In genomic region chr11:79584191-79584590, GRCm38 (mm10) we compare ENCODE assay signal across 8 mouse cellular contexts. TPM values are rescaled to one million over a fixed set of nuclear protein-coding genes. Genes with fewer than 3 reads are reported as not detected.
DNase-seq lines count a peak whose midpoint lies in the region; ATAC-seq and TF ChIP-seq lines count a peak whose summit lies in the region.

No protein-coding gene starts in this region.

- no peaks in the 10 kb centered on the region for H3K36me3 ChIP-seq in liver, embryonic 12.5 days
- H3K36me3 ChIP-seq in hindbrain, embryonic 14.5 days (replicated peaks; ENCODE audit: control insufficient read depth, insufficient read depth): peaks cover 10% of the 10 kb centered on the region; the same call in 1 of the 2 replicates
- H3K36me3 ChIP-seq in midbrain, embryonic 10.5 days: peaks cover 7% of the 10 kb centered on the region; the same call in 1 of the 2 replicates
- 0 out of 2 replicates have a peak, but pooled peaks cover 1% of the 10 kb centered on the region for H3K36me3 ChIP-seq in small intestine, adult 2 months (ENCODE audit: control insufficient read depth, insufficient read depth, low read length)

- peak; percentile 64; the same call in 1 of the 2 replicates for TF ChIP-seq CTCF in embryonic fibroblast, embryonic 13.5 days (IDR thresholded peaks at IDR 0.05; ENCODE audit: borderline replicate concordance, insufficient read depth, low read length)
- TF ChIP-seq CTCF in small intestine, adult 2 months (IDR thresholded peaks at IDR 0.05; ENCODE audit: extremely low read depth, insufficient read length, insufficient replicate concordance, low read depth, low read length): peak; percentile 91; the same call in 1 of the 2 replicates

- WGBS in liver, embryonic 12.5 days (ENCODE audit: insufficient replicate concordance): 10% methylated on average over 5 of the region's 5 CpGs
- 7% methylated on average over 5 of the region's 5 CpGs for WGBS in hindbrain, embryonic 14.5 days
- WGBS in midbrain, embryonic 10.5 days: 11% methylated on average over 5 of the region's 5 CpGs
- WGBS in small intestine, adult 2 months: 2% methylated on average over 5 of the region's 5 CpGs

- H3K4me3 ChIP-seq in liver, embryonic 12.5 days: no peak overlapping the region
- no peak overlapping the region for H3K4me3 ChIP-seq in embryonic fibroblast, embryonic 13.5 days (ENCODE audit: insufficient read depth, low read length)
- no peak overlapping the region for H3K4me3 ChIP-seq in hindbrain, embryonic 14.5 days (replicated peaks; ENCODE audit: low read length)
- no peak overlapping the region for H3K4me3 ChIP-seq in midbrain, embryonic 10.5 days
- no peak overlapping the region for H3K4me3 ChIP-seq in small intestine, adult 2 months (ENCODE audit: low read depth, low read length)

- H3K4me1 ChIP-seq in liver, embryonic 12.5 days: peaks cover 8% of the 10 kb centered on the region; the same call in 1 of the 2 replicates
- H3K4me1 ChIP-seq in embryonic fibroblast, embryonic 13.5 days (ENCODE audit: control insufficient read depth, insufficient read depth, low read length): peaks cover 7% of the 10 kb centered on the region
- H3K4me1 ChIP-seq in hindbrain, embryonic 14.5 days (replicated peaks; ENCODE audit: control insufficient read depth, insufficient read depth, low read length): no peaks in the 10 kb centered on the region
- peaks cover 6% of the 10 kb centered on the region; the same call in 1 of the 2 replicates for H3K4me1 ChIP-seq in midbrain, embryonic 10.5 days
- no peaks in the 10 kb centered on the region for H3K4me1 ChIP-seq in small intestine, adult 2 months (ENCODE audit: control insufficient read depth, insufficient read depth, insufficient read length, low read length)

- no peak overlapping the region for H3K27ac ChIP-seq in liver, embryonic 12.5 days
- peak overlapping the region; percentile 16; the same call in 1 of the 2 replicates for H3K27ac ChIP-seq in embryonic fibroblast, embryonic 13.5 days (ENCODE audit: insufficient read depth, low read length)
- H3K27ac ChIP-seq in hindbrain, embryonic 14.5 days: no peak overlapping the region
- peak overlapping the region; percentile 42; the same call in 1 of the 2 replicates for H3K27ac ChIP-seq in midbrain, embryonic 10.5 days (replicated peaks)
- no peak overlapping the region for H3K27ac ChIP-seq in small intestine, adult 2 months (ENCODE audit: insufficient read depth, low read depth, low read length)

- H3K4me2 ChIP-seq in liver, embryonic 12.5 days: no peak overlapping the region
- H3K4me2 ChIP-seq in hindbrain, embryonic 14.5 days (replicated peaks): no peak overlapping the region

- DNase-seq in liver: peak; percentile 57
- DNase-seq in brain, embryonic 18.5 days (ENCODE audit: low read depth, low spot score): peak; percentile 43
- peak; percentile 88 for DNase-seq in hindbrain, embryonic 14.5 days (ENCODE audit: low spot score)
- peak; percentile 52 to 73 for DNase-seq in layer of hippocampus, postnatal 25 days (ENCODE audit: extremely low spot score in 1 of 2, low spot score in 1 of 2)
- DNase-seq in midbrain, embryonic 10.5 days (ENCODE audit: low spot score): peak; percentile 73

- H3K9ac ChIP-seq in liver, embryonic 12.5 days: no peak overlapping the region
- H3K9ac ChIP-seq in hindbrain, embryonic 14.5 days: no peak overlapping the region

- H3K9me3 ChIP-seq in liver, embryonic 12.5 days (replicated peaks): no peaks in the 10 kb centered on the region
- no peaks in the 10 kb centered on the region for H3K9me3 ChIP-seq in hindbrain, embryonic 14.5 days (ENCODE audit: control insufficient read depth, low read length)
- no peaks in the 10 kb centered on the region for H3K9me3 ChIP-seq in midbrain, embryonic 10.5 days (replicated peaks)

- no peak for ATAC-seq in liver, embryonic 12.5 days
- ATAC-seq in hindbrain, embryonic 14.5 days (ENCODE audit: low FRiP score): peak; percentile 83

- H3K27me3 ChIP-seq in liver, embryonic 12.5 days (replicated peaks): peaks cover 37% of the 10 kb centered on the region
- H3K27me3 ChIP-seq in hindbrain, embryonic 14.5 days (ENCODE audit: control insufficient read depth, insufficient read depth, low read length): no peaks in the 10 kb centered on the region
- H3K27me3 ChIP-seq in midbrain, embryonic 10.5 days (ENCODE audit: low read depth, poor library complexity, severe bottlenecking): peaks cover 10% of the 10 kb centered on the region
- no peaks in the 10 kb centered on the region; the same call in 1 of the 2 replicates for H3K27me3 ChIP-seq in small intestine, adult 2 months (ENCODE audit: control insufficient read depth, insufficient read depth, low read length)

- no peak for TF ChIP-seq POLR2A in embryonic fibroblast, embryonic 13.5 days (IDR thresholded peaks at IDR 0.05; ENCODE audit: low read depth, low read length)
- TF ChIP-seq POLR2A in small intestine, adult 2 months (IDR thresholded peaks at IDR 0.05; ENCODE audit: low read depth, low read length): no peak

RNA-seq across cellular contexts. Expression of gene Rab11fip4, which starts 6.8 kb away (rescaled TPM):
- polyA plus RNA-seq in liver, embryonic 12.5 days (2016; fragmentation: Nextera tagmentation; extraction: Ambion mirVana): 1.1 and 1.5 TPM in 2 replicates
- 0.25 and 0.50 TPM in 2 replicates for polyA plus RNA-seq in embryonic fibroblast, embryonic 13.5 days (2011; ENCODE audit: insufficient read length, low read depth, missing spikeins)
- polyA plus RNA-seq in hindbrain, embryonic 14.5 days (2014; fragmentation: Nextera tagmentation; extraction: Ambion mirVana): 24.0 and 24.3 TPM in 2 replicates
- total RNA-seq in layer of hippocampus, postnatal 25 days (2021): 100 to 1,000 TPM; 165 to 167 TPM
- polyA plus RNA-seq in midbrain, embryonic 10.5 days (2016; fragmentation: Nextera tagmentation; extraction: Ambion mirVana): 18.6 and 23.4 TPM in 2 replicates
- polyA plus RNA-seq in small intestine, adult 2 months (2012; rRNA removed): 11.2 and 13.8 TPM in 2 replicates

RNA-seq across cellular contexts. Expression of gene Evi2a, which starts 53.8 kb away (rescaled TPM):
- polyA plus RNA-seq in liver, embryonic 12.5 days (2016; fragmentation: Nextera tagmentation; extraction: Ambion mirVana): 3.4 and 4.2 TPM in 2 replicates
- 3.3 and 4.2 TPM in 2 replicates for polyA plus RNA-seq in embryonic fibroblast, embryonic 13.5 days (2011; ENCODE audit: insufficient read length, low read depth, missing spikeins)
- 3.1 and 3.7 TPM in 2 replicates for polyA plus RNA-seq in hindbrain, embryonic 14.5 days (2014; fragmentation: Nextera tagmentation; extraction: Ambion mirVana)
- total RNA-seq in layer of hippocampus, postnatal 25 days (2021): 10 to 100 TPM; 18.7 to 23.6 TPM
- 1.7 and 2.7 TPM in 2 replicates for polyA plus RNA-seq in midbrain, embryonic 10.5 days (2016; fragmentation: Nextera tagmentation; extraction: Ambion mirVana)
- 3.1 and 4.0 TPM in 2 replicates for polyA plus RNA-seq in small intestine, adult 2 months (2012; rRNA removed)

RNA-seq across cellular contexts. Expression of gene Evi2, which starts 53.8 kb away (rescaled TPM):
- 0.66 and 0.77 TPM in 2 replicates for polyA plus RNA-seq in liver, embryonic 12.5 days (2016; fragmentation: Nextera tagmentation; extraction: Ambion mirVana)
- polyA plus RNA-seq in embryonic fibroblast, embryonic 13.5 days (2011; ENCODE audit: insufficient read length, low read depth, missing spikeins): not detected in 2 replicates
- polyA plus RNA-seq in hindbrain, embryonic 14.5 days (2014; fragmentation: Nextera tagmentation; extraction: Ambion mirVana): 0.40 and 0.91 TPM in 2 replicates
- total RNA-seq in layer of hippocampus, postnatal 25 days (2021): under 1 TPM; 0.10 to 0.14 TPM
- polyA plus RNA-seq in midbrain, embryonic 10.5 days (2016; fragmentation: Nextera tagmentation; extraction: Ambion mirVana): 0.92 and 1.5 TPM in 2 replicates
- 0.34 and 1.7 TPM in 2 replicates for polyA plus RNA-seq in small intestine, adult 2 months (2012; rRNA removed)

Comparison
In these comparisons a context has a peak if more than half of its experiments do, and no peak if none do; other contexts are left out.
1. H3K27ac ChIP-seq: peak in embryonic fibroblast, embryonic 13.5 days (single experiment) and midbrain, embryonic 10.5 days (single experiment); none in liver, embryonic 12.5 days (single experiment), hindbrain, embryonic 14.5 days (single experiment) and small intestine, adult 2 months (single experiment).
2. Peak in every context shown above with its lines, with median percentiles within 50 percentile points of each other: DNase-seq.